Mouse (Mus musculus) ES-E14 (cell line): ENCODE measurements at regions not wholly inside any gene's neighbourhood (a gene's known extent, or its start where the extent isn't known, plus 50 kb on each side); places are given as distances from the start of the nearest gene placed in this dataset.
"Not testable (repeated sequence)": the region's sequence is repeated elsewhere in the genome, so short reads cannot be mapped to it uniquely, and the experiment has no call there.

ENCODE experiments used
- DNase-seq: peaks from one replicate; pipeline ENCODE4 v3.0.0-alpha.2; 2013; ENCODE audit warnings: low read depth, low spot score
- H3K27ac ChIP-seq: 2 replicates; pipeline ENCODE4 v1.5.1; 2012; ENCODE audit warnings: low read depth, mild to moderate bottlenecking, low read length, moderate library complexity, mixed read lengths; ENCODE audit not compliant: poor library complexity, insufficient read depth, severe bottlenecking
- H3K36me3 ChIP-seq: 2 replicates; pipeline ENCODE4 v1.6.1; 2012; ENCODE audit warnings: mild to moderate bottlenecking, low read length, moderate library complexity, mixed read lengths; ENCODE audit not compliant: control insufficient read depth, poor library complexity, insufficient read depth, severe bottlenecking
- H3K4me1 ChIP-seq, 2 experiments: fragments of 150-350 bp in 1 of 2; sonication (generic) in 1 of 2; 2 replicates each; pipeline ENCODE4 v1.6.1; 2012; ENCODE audit warnings: low read length in 2 of 2, mild to moderate bottlenecking in 1 of 2, mixed read lengths in 1 of 2; ENCODE audit not compliant: control insufficient read depth in 2 of 2, insufficient read depth in 2 of 2, poor library complexity in 1 of 2
- H3K4me3 ChIP-seq, 2 experiments: fragments of 150-350 bp in 1 of 2; sonication (generic) in 1 of 2; 2 replicates each; pipeline ENCODE4 v1.5.1; 2012; ENCODE audit warnings: low read length in 2 of 2, low read depth in 1 of 2, mild to moderate bottlenecking in 1 of 2, mixed read lengths in 1 of 2; ENCODE audit not compliant: insufficient read depth in 1 of 2, poor library complexity in 1 of 2, severe bottlenecking in 1 of 2
- H3K9ac ChIP-seq: 2 replicates; pipeline ENCODE4 v1.6.1; 2012; ENCODE audit warnings: low read depth, mild to moderate bottlenecking, low read length, mixed read lengths; ENCODE audit not compliant: poor library complexity, insufficient read depth, severe bottlenecking
- H3K9me3 ChIP-seq: fragments of 150-350 bp; sonication (generic); 2 replicates; pipeline ENCODE4 v1.6.1; 2012; ENCODE audit warnings: low read depth, mild to moderate bottlenecking, low read length; ENCODE audit not compliant: control insufficient read depth, insufficient read depth
- CHD2 ChIP-seq: IDR thresholded peaks from 2 replicates; pipeline ENCODE4 v1.6.1; 2014; ENCODE audit warnings: mild to moderate bottlenecking, low read depth, low read length, inconsistent platforms
- HCFC1 ChIP-seq: IDR thresholded peaks from 2 replicates; pipeline ENCODE4 v1.6.1; 2012; ENCODE audit warnings: low read length, inconsistent platforms, borderline replicate concordance; ENCODE audit not compliant: insufficient read depth
- MAFK ChIP-seq: IDR thresholded peaks from 2 replicates; pipeline ENCODE4 v1.6.1; 2014; ENCODE audit warnings: mild to moderate bottlenecking, low read depth, low read length, inconsistent platforms; ENCODE audit not compliant: insufficient read depth
- ZC3H11A ChIP-seq: IDR thresholded peaks from 2 replicates; pipeline ENCODE4 v1.6.1; 2012; ENCODE audit warnings: low read depth, mild to moderate bottlenecking, inconsistent platforms, low read length, borderline replicate concordance
- ZNF384 ChIP-seq: IDR thresholded peaks from 2 replicates; pipeline ENCODE4 v1.6.1; 2012; ENCODE audit warnings: low read depth, low read length, inconsistent platforms
- in situ Hi-C, 2 experiments: fragments of 600-800 bp; cut with MboI; formaldehyde crosslinking; loops; one replicate each; pipeline ENCODE4 v1.15.1; 2025; ENCODE audit warnings: low sequenced_read_pairs in 2 of 2, inconsistent platforms in 1 of 2; ENCODE audit not compliant: unreplicated experiment in 2 of 2

DNA sequence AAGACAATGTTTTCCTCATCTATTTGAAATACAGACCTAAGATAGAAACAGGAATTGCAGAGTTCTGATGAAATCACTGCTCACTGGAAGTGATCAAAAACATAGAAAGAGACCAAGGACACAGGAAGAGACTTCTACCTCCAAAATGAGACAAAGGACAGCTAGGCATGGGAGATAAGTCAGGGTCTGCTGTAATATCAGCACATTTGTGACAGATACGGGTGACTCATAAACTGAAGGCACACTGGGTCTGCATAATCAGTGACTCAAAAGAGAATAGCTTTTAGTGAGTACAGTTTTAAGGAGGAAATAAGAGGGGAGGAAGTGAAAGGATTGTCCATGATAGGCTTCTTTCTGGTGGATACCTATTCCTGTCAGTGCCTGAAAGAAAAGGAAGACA lies 719.7 kb downstream of the Efna5 start:
- DNase-seq = no peak
- H3K4me3 ChIP-seq = no peak overlapping the region
- in situ Hi-C loops = no loop called here
- no peaks in the 10 kb centered on the region for H3K4me1 ChIP-seq
- H3K27ac ChIP-seq = no peak overlapping the region
- no peak overlapping the region for H3K9ac ChIP-seq
- no peak for TF ChIP-seq HCFC1
- TF ChIP-seq CHD2 = no peak
- no peak for TF ChIP-seq MAFK
- TF ChIP-seq ZC3H11A = no peak
- TF ChIP-seq ZNF384 = no peak
- no peaks in the 10 kb centered on the region for H3K36me3 ChIP-seq
- H3K9me3 ChIP-seq = no peaks in the 10 kb centered on the region

DNA sequence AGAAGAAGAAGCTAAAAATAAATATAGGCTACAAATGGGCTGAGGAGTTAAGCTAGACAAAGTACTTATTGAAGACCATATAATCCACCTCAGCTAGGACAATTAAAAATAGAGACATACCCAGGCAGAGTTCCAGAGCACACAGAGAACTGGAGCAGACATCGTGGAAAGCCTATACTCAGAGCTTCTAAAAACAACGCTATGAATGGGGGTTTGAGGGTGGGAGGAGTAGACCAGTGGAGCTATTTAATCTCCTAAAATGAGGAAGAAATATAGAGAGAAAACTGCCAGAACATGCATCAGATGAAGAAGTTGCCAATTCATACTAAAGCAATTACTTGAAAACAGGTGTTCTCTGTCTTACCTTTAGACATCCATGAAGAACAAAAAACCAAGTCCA lies 720.8 kb downstream of the Efna5 start:
- Histone ChIP-seq H3K9me3 (no peaks in the 10 kb centered on the region), H3K27ac (no peak overlapping the region), H3K4me3 (no peak overlapping the region), H3K36me3 (no peaks in the 10 kb centered on the region), H3K4me1 (no peaks in the 10 kb centered on the region), H3K9ac (no peak overlapping the region)
- in situ Hi-C loops = no loop called here
- DNase-seq = no peak
- TF ChIP-seq ZNF384 = no peak
- no peak for TF ChIP-seq CHD2
- no peak for TF ChIP-seq HCFC1
- no peak for TF ChIP-seq MAFK
- no peak for TF ChIP-seq ZC3H11A

DNA sequence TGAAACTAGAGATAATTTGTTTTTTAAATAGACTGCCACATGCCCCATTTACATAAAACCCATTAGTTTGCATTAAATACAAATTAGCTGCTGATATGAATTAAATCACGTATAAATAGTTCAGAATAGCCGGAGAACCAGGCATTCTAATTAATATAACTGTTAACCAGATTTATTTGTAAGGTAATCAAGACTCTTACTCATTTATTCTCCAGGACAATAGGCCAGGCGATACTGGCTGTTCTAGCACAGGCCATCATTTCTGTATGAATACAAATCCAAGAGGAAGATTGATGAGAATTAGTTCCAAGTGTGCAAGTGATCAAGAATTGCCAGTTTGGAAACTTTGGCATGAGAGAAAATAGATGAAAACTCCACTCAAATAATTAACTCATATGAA lies 746.1 kb downstream of the Efna5 start:
- TF ChIP-seq HCFC1 (no peak), ZNF384 (no peak), MAFK (no peak), ZC3H11A (no peak), CHD2 (no peak)
- Histone ChIP-seq H3K9ac (no peak overlapping the region), H3K36me3 (no peaks in the 10 kb centered on the region), H3K27ac (no peak overlapping the region), H3K4me3 (no peak overlapping the region), H3K9me3 (0 out of 2 replicates have a peak, but pooled peaks cover 2% of the 10 kb centered on the region), H3K4me1 (no peaks in the 10 kb centered on the region)
- in situ Hi-C loops = no loop called here
- no peak for DNase-seq

DNA sequence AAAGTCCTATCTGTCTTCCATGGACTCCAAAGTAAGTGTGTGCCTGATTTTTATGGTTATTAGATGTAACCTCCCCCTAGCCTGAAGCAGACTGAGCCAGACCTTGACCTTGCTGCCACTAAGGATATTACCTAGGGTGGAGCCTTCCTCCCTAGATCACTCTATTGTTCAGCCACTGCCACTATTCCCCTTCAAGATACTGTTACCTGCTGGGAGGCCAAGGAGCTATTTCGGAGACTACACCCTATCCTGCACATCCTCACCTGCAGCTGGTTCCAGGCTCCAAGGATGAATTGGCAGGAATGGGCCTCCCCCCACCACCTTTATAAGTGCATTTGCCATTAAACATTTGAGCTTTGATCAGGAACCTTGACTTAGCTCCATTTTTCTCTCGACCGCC lies 769.4 kb downstream of the Efna5 start:
- peak; percentile 12 for DNase-seq
- H3K9me3 ChIP-seq, H3K36me3 ChIP-seq, H3K9ac ChIP-seq, in situ Hi-C loops, H3K4me3 ChIP-seq, H3K4me1 ChIP-seq: not testable (repeated sequence)
- peak overlapping the region; percentile 69; the same call in 1 of the 2 replicates for H3K27ac ChIP-seq

DNA sequence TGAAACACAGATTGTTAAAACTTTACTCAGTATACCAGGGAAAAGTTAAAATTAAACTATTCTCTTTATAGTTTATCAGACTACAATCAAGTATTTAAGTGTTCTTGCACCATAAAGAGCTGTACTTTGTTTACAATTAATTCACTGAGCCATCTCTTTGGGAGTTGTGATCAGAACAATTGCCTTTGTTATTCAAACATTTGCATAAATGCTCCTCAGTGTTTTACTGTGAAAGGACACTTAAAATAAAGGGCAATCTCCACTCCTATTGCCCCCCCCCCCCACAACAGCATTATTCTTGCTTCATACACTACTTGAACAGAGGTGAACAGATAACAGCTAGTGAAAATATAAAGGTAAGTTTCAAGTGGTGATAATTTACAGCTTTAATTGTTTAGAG lies 772.1 kb downstream of the Efna5 start:
- TF ChIP-seq HCFC1 (no peak), ZC3H11A (no peak), MAFK (no peak), CHD2 (peak; percentile 48; the same call in 1 of the 2 replicates), ZNF384 (no peak)
- Histone ChIP-seq H3K9me3 (no peaks in the 10 kb centered on the region), H3K36me3 (no peaks in the 10 kb centered on the region), H3K27ac (no peak overlapping the region), H3K4me3 (no peak overlapping the region), H3K9ac (no peak overlapping the region), H3K4me1 (peaks cover 0 to 4% of the 10 kb centered on the region in 2 experiments; a peak in 1 of 4 replicates)
- in situ Hi-C loops = no loop called here
- DNase-seq = peak; percentile 21
